Mouse (Mus musculus) neural tube, embryonic 11.5 days (tissue): Measurements from ENCODE around the gene Urb2. TPM values are rescaled to one million over a fixed set of nuclear protein-coding genes. Genes with fewer than 3 reads are reported as not detected.

Experiments used
- ATAC-seq: fragments of 200-750 bp; cut with Nextera tagmentation; 2 replicates; pipeline ENCODE4 v1.8.0; 2017; ENCODE audit warnings: moderate number of reproducible peaks, mild to moderate bottlenecking, moderate TSS enrichment, moderate library complexity; ENCODE audit not compliant: insufficient read depth, low FRiP score, low TSS enrichment
- DNase-seq: peaks from one replicate; pipeline ENCODE4 v3.0.0-alpha.2; 2015; ENCODE audit warnings: low spot score
- H3K27ac ChIP-seq: fragments of 300-500 bp; sonication (generic); 2 replicates; pipeline ENCODE4 v1.5.1; 2014; ENCODE audit warnings: low read depth, mild to moderate bottlenecking, low read length
- H3K27me3 ChIP-seq: fragments of 300-500 bp; sonication (generic); 2 replicates; pipeline ENCODE4 v1.6.1; 2014; ENCODE audit warnings: mild to moderate bottlenecking, low read length, mixed read lengths; ENCODE audit not compliant: control insufficient read depth, insufficient read depth
- H3K36me3 ChIP-seq: fragments of 300-500 bp; sonication (generic); 2 replicates; pipeline ENCODE4 v1.6.1; 2014; ENCODE audit warnings: mild to moderate bottlenecking, low read length, moderate library complexity, mixed read lengths; ENCODE audit not compliant: control insufficient read depth, insufficient read depth
- H3K4me1 ChIP-seq: fragments of 300-500 bp; sonication (generic); 2 replicates; pipeline ENCODE4 v1.6.1; 2014; ENCODE audit warnings: low read length, mixed read lengths; ENCODE audit not compliant: control insufficient read depth, insufficient read depth
- H3K4me2 ChIP-seq: fragments of 300-500 bp; sonication (generic); 2 replicates; pipeline ENCODE4 v1.6.1; 2014; ENCODE audit warnings: low read depth, mild to moderate bottlenecking, moderate library complexity
- H3K4me3 ChIP-seq: fragments of 300-500 bp; sonication (generic); 2 replicates; pipeline ENCODE4 v1.5.1; 2014; ENCODE audit warnings: low read depth, low read length
- H3K9ac ChIP-seq: fragments of 300-500 bp; sonication (generic); 2 replicates; pipeline ENCODE4 v1.6.1; 2014; ENCODE audit warnings: mild to moderate bottlenecking, low read length
- H3K9me3 ChIP-seq: fragments of 300-500 bp; sonication (generic); 2 replicates; pipeline ENCODE4 v1.6.1; 2016; ENCODE audit warnings: low read length; ENCODE audit not compliant: control insufficient read depth
- WGBS: fragments of 180-500 bp; shearing (Covaris S2); extraction: QIAGEN DNeasy Blood & Tissue Kit; methylation state at CpG from one replicate; pipeline ENCODE4 v1.1.7; 2014; 5-methylcytosine and 5-hydroxymethylcytosine counted together
- polyA plus RNA-seq: library from polyadenylated mRNA; unstranded; fragments of >200 nt; fragmentation: Nextera tagmentation; extraction: Ambion mirVana; gene quantifications from 2 replicates; pipeline ENCODE4 v1.2.1, GENCODE M21; 2014

The Urb2 gene
- polyA plus RNA-seq, 1 experiment from 2014 or later = 9.7 TPM

- ATAC-seq (no peak), DNase-seq (no peak)
- Histone ChIP-seq H3K4me2 (no peak overlapping the region), H3K4me3 (no peak overlapping the region), H3K27ac (no peak overlapping the region), H3K9ac (no peak overlapping the region), H3K4me1 (no peaks in the 10 kb centered on the region), H3K9me3 (no peaks in the 10 kb centered on the region), H3K27me3 (no peaks in the 10 kb centered on the region), H3K36me3 (no peaks in the 10 kb centered on the region)
- WGBS = 86% methylated on average over 11 of the region's 11 CpGs
These were observed 35.7 kb downstream of the Urb2 start for GRCm38 (mm10) chr8:124056832-124057655.

DNA sequence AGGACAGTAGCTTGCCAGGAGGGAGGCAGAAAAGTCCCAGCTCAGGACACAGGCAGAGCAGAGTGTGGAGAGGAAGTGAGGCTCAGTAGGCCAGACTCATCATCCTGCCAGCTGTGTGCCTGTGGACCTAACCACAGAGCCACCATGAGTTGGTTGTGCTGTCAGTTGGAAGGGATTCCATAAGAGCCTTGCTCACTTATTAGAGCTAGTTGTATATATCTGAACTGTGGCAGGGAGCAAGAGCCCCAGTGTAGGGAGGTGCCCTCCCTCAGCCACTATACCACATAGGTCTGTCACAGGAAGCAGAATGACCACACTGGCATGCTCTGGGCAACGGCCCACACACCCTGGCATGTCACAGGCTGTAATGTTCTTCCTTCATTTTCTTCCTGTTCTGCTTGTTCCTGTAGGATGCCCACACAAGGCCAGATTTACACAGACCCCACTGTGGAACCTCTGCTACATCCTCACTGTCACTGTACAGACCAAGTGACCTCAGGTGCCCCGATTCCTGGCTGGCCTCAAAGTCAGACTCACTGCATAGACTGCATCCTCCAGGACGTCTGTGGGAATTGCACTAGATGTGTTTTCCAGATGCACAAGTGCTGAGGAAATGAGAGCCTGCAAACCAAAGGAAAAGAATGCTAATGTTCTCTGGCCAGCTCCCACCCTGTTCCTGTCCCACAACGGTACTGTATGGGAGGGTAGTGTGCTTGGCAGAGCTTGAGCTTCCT is 45.2 kb downstream of the Urb2 start:
- no peak overlapping the region for H3K9ac ChIP-seq
- ATAC-seq = no peak
- DNase-seq = no peak
- H3K36me3 ChIP-seq = no peaks in the 10 kb centered on the region
- no peak overlapping the region for H3K4me2 ChIP-seq
- WGBS = 70% methylated on average over 4 of the region's 4 CpGs
- no peaks in the 10 kb centered on the region for H3K27me3 ChIP-seq
- no peaks in the 10 kb centered on the region for H3K9me3 ChIP-seq
- H3K4me1 ChIP-seq = 0 out of 2 replicates have a peak, but pooled peaks cover 3% of the 10 kb centered on the region
- H3K4me3 ChIP-seq = no peak overlapping the region
- no peak overlapping the region for H3K27ac ChIP-seq

- H3K9ac ChIP-seq = no peak overlapping the region
- H3K4me2 ChIP-seq = no peak overlapping the region
- 78% methylated on average over 4 of the region's 4 CpGs for WGBS
- ATAC-seq (no peak), DNase-seq (no peak)
- H3K4me3 ChIP-seq = no peak overlapping the region
- 0 out of 2 replicates have a peak, but pooled peaks cover 3% of the 10 kb centered on the region for H3K4me1 ChIP-seq
- no peak overlapping the region for H3K27ac ChIP-seq
- H3K36me3 ChIP-seq = no peaks in the 10 kb centered on the region
- H3K9me3 ChIP-seq = no peaks in the 10 kb centered on the region
- no peaks in the 10 kb centered on the region for H3K27me3 ChIP-seq
These were observed 45.9 kb downstream of the Urb2 start for GRCm38 (mm10) chr8:124067059-124067750.

DNA sequence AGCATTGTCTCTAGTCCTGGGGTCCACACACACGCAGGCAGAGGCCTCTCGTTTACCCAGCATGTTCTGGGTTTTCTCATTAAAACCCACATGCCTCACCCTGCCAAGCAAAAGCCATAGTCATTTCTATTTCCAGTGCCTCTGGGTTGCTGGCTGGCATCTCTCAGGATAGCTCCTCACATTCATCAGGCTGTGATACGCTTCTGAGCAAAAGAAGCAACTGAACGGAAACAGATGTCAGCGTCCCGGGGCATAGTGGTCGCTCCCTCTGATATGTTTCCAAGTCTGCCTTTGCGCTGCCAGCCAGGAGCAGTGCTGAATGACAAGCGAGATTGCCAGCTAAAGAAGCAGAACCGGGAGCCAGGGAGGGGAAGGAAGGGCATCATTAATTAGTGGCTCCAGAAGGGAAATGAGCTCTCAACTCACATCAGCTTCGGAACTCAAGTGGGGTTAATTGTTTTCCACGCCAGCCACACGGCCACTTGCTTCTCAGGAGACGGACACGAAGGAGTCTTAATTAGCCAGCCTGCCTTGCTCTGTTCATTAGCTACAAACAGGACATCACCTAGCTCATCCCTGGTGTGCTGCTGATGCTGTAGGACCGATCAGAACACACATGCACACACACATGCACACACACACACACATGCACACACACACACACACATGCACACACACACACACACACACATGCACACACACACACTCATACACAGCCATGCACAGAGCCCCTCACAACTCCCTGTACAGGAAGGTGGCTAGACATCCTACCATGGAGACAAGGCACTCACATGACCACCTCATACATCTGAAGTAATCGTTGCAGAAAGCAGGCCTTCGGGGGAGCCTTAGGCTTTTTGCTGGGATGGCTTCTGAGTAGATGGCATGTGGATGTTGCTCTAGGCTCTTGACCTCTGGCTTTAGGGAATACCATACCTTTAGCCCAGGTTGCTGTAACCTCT is 49.3 kb downstream of the Urb2 start:
- Histone ChIP-seq H3K27me3 (no peaks in the 10 kb centered on the region), H3K9ac (no peak overlapping the region), H3K4me3 (no peak overlapping the region), H3K4me1 (0 out of 2 replicates have a peak, but pooled peaks cover 3% of the 10 kb centered on the region), H3K27ac (no peak overlapping the region), H3K4me2 (no peak overlapping the region), H3K36me3 (no peaks in the 10 kb centered on the region), H3K9me3 (no peaks in the 10 kb centered on the region)
- ATAC-seq = no peak
- DNase-seq = peak; percentile 53
- WGBS = 53% methylated on average over 18 of the region's 18 CpGs

- DNase-seq = no peak
- Histone ChIP-seq H3K4me3 (no peak overlapping the region), H3K36me3 (no peaks in the 10 kb centered on the region)
These were observed 54.7 kb downstream of the Urb2 start for GRCm38 (mm10) chr8:124075977-124076376.

GRCm38 (mm10) chr8:124076416-124076815 is 55.1 kb downstream of the Urb2 start:
- Histone ChIP-seq H3K9me3 (no peaks in the 10 kb centered on the region), H3K4me2 (no peak overlapping the region), H3K27me3 (no peaks in the 10 kb centered on the region), H3K9ac (no peak overlapping the region), H3K4me3 (no peak overlapping the region), H3K4me1 (no peaks in the 10 kb centered on the region), H3K27ac (no peak overlapping the region), H3K36me3 (no peaks in the 10 kb centered on the region)
- DNase-seq (no peak), ATAC-seq (no peak)
- WGBS = 49% methylated on average over 3 of the region's 3 CpGs

More at GRCm38 (mm10) chr8:124075977-124076376, 54.7 kb downstream of the Urb2 start:
- no peak overlapping the region for H3K4me2 ChIP-seq
- 53% methylated on average over 8 of the region's 8 CpGs for WGBS
- H3K27ac ChIP-seq = no peak overlapping the region
- H3K27me3 ChIP-seq = no peaks in the 10 kb centered on the region
- no peaks in the 10 kb centered on the region for H3K4me1 ChIP-seq
- ATAC-seq = no peak
- H3K9me3 ChIP-seq = no peaks in the 10 kb centered on the region
- H3K9ac ChIP-seq = no peak overlapping the region

GRCm38 (mm10) chr8:124077377-124077776 is 56.1 kb downstream of the Urb2 start:
- Histone ChIP-seq H3K9me3 (no peaks in the 10 kb centered on the region), H3K4me1 (no peaks in the 10 kb centered on the region), H3K4me2 (no peak overlapping the region), H3K27ac (no peak overlapping the region), H3K36me3 (no peaks in the 10 kb centered on the region), H3K4me3 (no peak overlapping the region), H3K9ac (no peak overlapping the region), H3K27me3 (no peaks in the 10 kb centered on the region)
- DNase-seq = no peak
- no peak for ATAC-seq
- WGBS = 72% methylated on average over 8 of the region's 8 CpGs

DNA sequence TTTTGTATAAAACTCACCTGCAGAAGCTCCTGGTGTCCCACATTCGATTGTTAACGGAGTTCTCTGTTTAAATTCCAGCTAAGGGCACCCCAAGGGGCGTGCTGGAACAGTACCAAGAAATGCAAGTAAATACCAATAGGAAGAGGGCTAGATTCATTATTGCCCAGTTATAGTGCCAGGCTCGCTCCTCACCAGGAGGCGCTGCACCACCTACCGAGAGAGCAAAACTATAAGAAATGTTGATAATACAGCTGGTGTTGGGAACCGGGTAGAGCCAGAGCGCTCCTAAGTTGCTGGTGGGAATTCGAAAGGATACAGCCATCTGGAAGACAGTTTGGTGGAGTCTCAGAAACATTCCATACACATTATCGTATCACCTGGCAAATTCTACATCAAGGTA is 56.7 kb downstream of the Urb2 start:
- no peaks in the 10 kb centered on the region for H3K4me1 ChIP-seq
- no peak overlapping the region for H3K9ac ChIP-seq
- no peak overlapping the region for H3K4me3 ChIP-seq
- H3K36me3 ChIP-seq = no peaks in the 10 kb centered on the region
- 90% methylated on average over 10 of the region's 10 CpGs for WGBS
- DNase-seq (no peak), ATAC-seq (no peak)
- H3K27me3 ChIP-seq = no peaks in the 10 kb centered on the region
- H3K27ac ChIP-seq = no peak overlapping the region
- no peaks in the 10 kb centered on the region for H3K9me3 ChIP-seq
- no peak overlapping the region for H3K4me2 ChIP-seq
